Mouse (Mus musculus): ENCODE measurements at regions not wholly inside any gene's neighbourhood (a gene's known extent, or its start where the extent isn't known, plus 50 kb on each side); places are given as distances from the start of the nearest gene placed in this dataset.

DNA sequence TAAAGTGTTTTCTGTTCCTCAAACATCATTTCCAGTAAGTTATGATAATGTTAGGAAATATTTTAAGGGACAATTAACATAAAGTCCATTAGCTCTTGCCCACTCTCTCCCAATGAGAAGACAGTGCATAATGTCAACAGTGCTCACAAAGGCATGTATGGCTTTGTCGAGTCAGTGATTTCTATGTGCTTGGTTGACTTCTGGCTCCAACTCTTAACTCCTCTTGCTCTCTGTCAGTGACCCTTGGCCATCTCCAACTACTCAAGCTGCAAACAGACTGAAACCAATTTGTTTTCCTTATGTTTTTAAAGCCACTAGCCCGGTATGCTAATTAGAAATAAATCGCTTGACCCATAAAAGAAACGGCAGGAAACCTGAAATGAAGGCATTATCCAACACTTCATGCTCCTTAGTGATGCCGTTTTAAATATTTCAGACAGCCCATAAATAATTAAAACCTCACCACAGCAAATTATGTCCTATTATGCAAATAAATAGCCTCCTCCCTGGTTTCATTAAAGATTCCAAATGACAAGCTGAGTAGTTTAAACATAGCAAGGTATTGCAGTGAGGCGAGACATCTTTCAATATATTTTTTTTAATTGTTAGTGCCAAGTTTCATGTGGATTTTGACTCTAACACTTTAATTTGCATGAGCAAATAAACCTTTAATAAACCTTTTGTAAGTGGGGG, 1864.6 kb upstream of the Tenm3 start:
- DNase-seq: peak; percentile 1 to 2

GRCm38 (mm10) chr8:50704276-50704675, 1860.5 kb upstream of the Tenm3 start:
- DNase-seq: no peak

DNA sequence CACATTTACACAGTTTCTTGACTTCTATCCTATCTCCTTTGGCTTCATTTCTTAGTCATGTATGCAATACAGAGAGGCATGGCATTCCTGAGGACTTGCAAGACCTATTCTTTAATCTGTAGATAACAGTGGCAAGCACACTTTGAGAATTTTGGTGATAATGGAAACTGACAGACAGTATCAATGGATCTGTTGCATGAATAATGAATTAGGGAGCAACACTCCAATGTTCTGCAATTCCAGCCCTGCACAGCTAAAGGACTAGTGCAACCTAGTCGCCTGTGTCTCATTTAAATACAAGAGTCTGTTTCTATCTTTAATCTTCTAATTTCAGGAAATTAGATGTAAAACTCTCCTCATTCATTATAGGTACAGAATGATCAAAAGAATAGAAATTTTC, 1845.3 kb upstream of the Tenm3 start:
- no peak for DNase-seq

- no peak for DNase-seq
Measured at GRCm38 (mm10) chr8:50665357-50665756, 1821.6 kb upstream of the Tenm3 start.
